Mouse (Mus musculus): ENCODE data around the gene Sox5.

GRCm38 (mm10) chr6:144824153-144824552 is 42.4 kb upstream of the Sox5 start:
- TF ChIP-seq CTCF (IDR thresholded peaks at IDR 0.05; ENCODE audit: low read depth) (no peak), EP300 (IDR thresholded peaks at IDR 0.05; ENCODE audit: low read depth) (no peak)

Measured in liver, embryonic 14.5 days (tissue).